Mouse (Mus musculus): Measurements from ENCODE around the gene Prkra. TPM values are rescaled to one million over a fixed set of nuclear protein-coding genes. Genes with fewer than 3 reads are reported as not detected.

The Prkra gene
- polyA plus RNA-seq, 1 experiment: 33.1 TPM

DNA sequence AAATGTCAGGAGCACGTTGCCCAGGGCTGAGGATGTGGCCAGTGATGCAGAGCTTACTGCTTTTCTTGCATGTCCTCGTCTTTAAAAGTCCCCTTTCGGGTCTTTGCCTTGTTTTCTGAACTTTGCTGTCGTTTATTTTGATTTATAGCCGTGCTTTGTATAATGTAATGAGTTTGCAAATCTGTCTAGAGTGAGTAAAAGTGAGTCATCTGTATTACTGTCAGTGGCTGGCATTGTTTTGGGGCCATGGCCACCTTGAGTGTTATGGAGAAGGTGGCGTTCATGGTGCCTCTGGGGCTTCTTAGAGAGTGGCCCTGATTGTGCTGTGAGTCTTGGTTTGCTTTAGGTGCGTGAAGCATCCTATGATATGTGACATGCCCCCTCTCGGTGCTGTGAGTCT lies 34.5 kb upstream of the Prkra start:
- no peak for DNase-seq
- Histone ChIP-seq H3K4me1 (ENCODE audit: control insufficient read depth, insufficient read depth, low read length) (no peaks in the 10 kb centered on the region), H3K4me3 (replicated peaks; ENCODE audit: insufficient read depth, low read depth, low read length) (no peak overlapping the region), H3K27ac (ENCODE audit: insufficient read depth, low read length) (no peak overlapping the region), H3K27me3 (ENCODE audit: control insufficient read depth, insufficient read depth, low read length) (no peaks in the 10 kb centered on the region)
- TF ChIP-seq CTCF (IDR thresholded peaks at IDR 0.05; ENCODE audit: borderline replicate concordance, insufficient read depth, low read depth, low read length) (no peak), POLR2A (IDR thresholded peaks at IDR 0.05; ENCODE audit: borderline replicate concordance, insufficient read depth, low read length) (no peak)
- WGBS: 95% methylated on average over 8 of the region's 8 CpGs

- 31% methylated on average over 13 of the region's 13 CpGs for WGBS
- Histone ChIP-seq H3K4me3 (replicated peaks; ENCODE audit: insufficient read depth, low read depth, low read length) (peak overlapping the region; percentile 65), H3K27ac (ENCODE audit: insufficient read depth, low read length) (no peak overlapping the region), H3K27me3 (ENCODE audit: control insufficient read depth, insufficient read depth, low read length) (no peaks in the 10 kb centered on the region), H3K4me1 (ENCODE audit: control insufficient read depth, insufficient read depth, low read length) (no peaks in the 10 kb centered on the region)
- no peak for DNase-seq
- TF ChIP-seq CTCF (IDR thresholded peaks at IDR 0.05; ENCODE audit: borderline replicate concordance, insufficient read depth, low read depth, low read length): no peak
- no peak for TF ChIP-seq POLR2A (IDR thresholded peaks at IDR 0.05; ENCODE audit: borderline replicate concordance, insufficient read depth, low read length)
Observed at GRCm38 (mm10) chr2:76676401-76677226, 28.8 kb upstream of the Prkra start.

GRCm38 (mm10) chr2:76675949-76676348 lies 28.1 kb upstream of the Prkra start:
- Histone ChIP-seq H3K27ac (ENCODE audit: insufficient read depth, low read length) (no peak overlapping the region), H3K4me3 (replicated peaks; ENCODE audit: insufficient read depth, low read depth, low read length) (peak overlapping the region; percentile 65), H3K4me1 (ENCODE audit: control insufficient read depth, insufficient read depth, low read length) (no peaks in the 10 kb centered on the region), H3K27me3 (ENCODE audit: control insufficient read depth, insufficient read depth, low read length) (no peaks in the 10 kb centered on the region)
- WGBS: 9% methylated on average over 4 of the region's 4 CpGs
- no peak for DNase-seq
- no peak for TF ChIP-seq CTCF (IDR thresholded peaks at IDR 0.05; ENCODE audit: borderline replicate concordance, insufficient read depth, low read depth, low read length)
- TF ChIP-seq POLR2A (IDR thresholded peaks at IDR 0.05; ENCODE audit: borderline replicate concordance, insufficient read depth, low read length): no peak

- under 1% methylated on average over 44 of the region's 44 CpGs for WGBS
- TF ChIP-seq POLR2A (IDR thresholded peaks at IDR 0.05; ENCODE audit: borderline replicate concordance, insufficient read depth, low read length): no peak
- no peak for TF ChIP-seq CTCF (IDR thresholded peaks at IDR 0.05; ENCODE audit: borderline replicate concordance, insufficient read depth, low read depth, low read length)
- Histone ChIP-seq H3K4me3 (replicated peaks; ENCODE audit: insufficient read depth, low read depth, low read length) (peak overlapping the region; percentile 65), H3K27me3 (ENCODE audit: control insufficient read depth, insufficient read depth, low read length) (no peaks in the 10 kb centered on the region), H3K27ac (ENCODE audit: insufficient read depth, low read length) (no peak overlapping the region), H3K4me1 (ENCODE audit: control insufficient read depth, insufficient read depth, low read length) (no peaks in the 10 kb centered on the region)
- DNase-seq: peak in 1 of 2 experiments; percentile 30
Observed at GRCm38 (mm10) chr2:76675451-76675850, 27.6 kb upstream of the Prkra start.

- WGBS: 5% methylated on average over 46 of the region's 52 CpGs
- DNase-seq: peak; percentile 84 to 86
- Histone ChIP-seq H3K27ac (ENCODE audit: insufficient read depth, low read length) (peak within 1 kb of the TSS; percentile 62), H3K4me3 (replicated peaks; ENCODE audit: insufficient read depth, low read depth, low read length) (peak within 1 kb of the TSS; percentile 65), H3K27me3 (ENCODE audit: control insufficient read depth, insufficient read depth, low read length) (no peaks in the 10 kb centered on the region), H3K4me1 (ENCODE audit: control insufficient read depth, insufficient read depth, low read length) (no peaks in the 10 kb centered on the region)
- TF ChIP-seq CTCF (IDR thresholded peaks at IDR 0.05; ENCODE audit: borderline replicate concordance, insufficient read depth, low read depth, low read length) (no peak), POLR2A (IDR thresholded peaks at IDR 0.05; ENCODE audit: borderline replicate concordance, insufficient read depth, low read length) (peak; percentile 55; the same call in 1 of the 2 replicates)
Observed at GRCm38 (mm10) chr2:76674725-76675427, 27.1 kb upstream of the Prkra start, which contains the start of gene Plekha3. Gene Plekha3 (plus strand): TSS chr2:76675281.

DNA sequence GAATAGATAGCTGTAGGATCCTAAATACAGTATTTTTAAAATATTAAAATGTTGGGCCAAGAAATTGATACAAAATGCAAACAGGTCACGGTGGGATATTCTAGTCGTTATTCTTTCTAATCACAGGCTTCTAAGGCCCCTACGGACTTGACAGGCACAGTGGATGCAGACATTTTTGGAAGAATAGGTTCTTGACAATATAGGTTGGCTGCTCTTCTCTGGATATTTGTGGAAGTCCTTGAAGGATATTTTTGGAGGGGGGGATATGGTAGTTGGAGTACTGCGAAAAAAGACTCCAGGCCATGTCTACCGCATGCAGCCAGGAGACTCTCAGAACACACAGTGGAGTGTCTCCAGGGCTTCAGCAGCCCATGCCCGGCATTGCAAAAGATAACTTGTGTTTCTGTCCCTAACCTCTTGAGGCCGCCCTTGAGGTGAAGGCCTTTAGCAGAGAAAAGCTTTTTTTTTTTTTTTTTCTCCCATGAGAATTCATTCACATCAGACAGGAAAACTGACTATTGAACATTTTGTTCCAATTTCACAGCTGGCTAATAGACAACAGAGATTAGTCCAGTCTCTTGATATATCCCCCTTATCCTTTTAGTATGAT lies 25.8 kb upstream of the Prkra start:
- Histone ChIP-seq H3K4me1 (ENCODE audit: control insufficient read depth, insufficient read depth, low read length) (no peaks in the 10 kb centered on the region), H3K27me3 (ENCODE audit: control insufficient read depth, insufficient read depth, low read length) (no peaks in the 10 kb centered on the region), H3K4me3 (replicated peaks; ENCODE audit: insufficient read depth, low read depth, low read length) (peak overlapping the region; percentile 53), H3K27ac (ENCODE audit: insufficient read depth, low read length) (no peak overlapping the region)
- peak; percentile 31 to 37 for DNase-seq
- TF ChIP-seq CTCF (IDR thresholded peaks at IDR 0.05; ENCODE audit: borderline replicate concordance, insufficient read depth, low read depth, low read length) (no peak), POLR2A (IDR thresholded peaks at IDR 0.05; ENCODE audit: borderline replicate concordance, insufficient read depth, low read length) (no peak)
- WGBS: 54% methylated on average over 7 of the region's 7 CpGs

DNA sequence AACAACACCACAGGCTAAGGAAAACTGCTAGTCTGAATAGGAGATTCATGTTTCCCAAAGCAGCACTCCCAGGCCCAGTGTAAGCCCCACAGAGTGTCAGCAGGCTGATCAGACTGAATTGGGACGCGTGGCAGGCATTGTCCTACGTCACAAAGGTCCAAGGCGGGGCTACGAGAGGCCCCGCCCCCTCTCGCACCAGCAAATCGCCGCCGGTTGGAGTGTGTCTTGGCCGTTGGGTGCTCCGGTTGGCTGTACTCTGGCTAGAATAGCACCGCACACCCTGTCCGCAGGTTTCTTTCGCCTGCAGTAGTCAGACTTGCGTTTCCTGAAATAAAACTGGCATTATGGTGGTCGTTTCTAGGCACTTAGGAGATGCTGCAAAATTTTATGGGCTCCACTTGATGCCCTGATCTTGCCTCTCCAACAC lies 25.2 kb upstream of the Prkra start, which contains the start of gene Fkbp7:
Fkbp7 (minus strand) TSS at position 151 of the 427 bp plus-strand sequence.
- under 1% methylated on average over 17 of the region's 17 CpGs for WGBS
- peak; percentile 92 to 94 for DNase-seq

More for the DNA sequence above, 25.2 kb upstream of the Prkra start, which contains the start of gene Fkbp7:
- no peaks in the 10 kb centered on the region for H3K4me1 ChIP-seq (ENCODE audit: control insufficient read depth, insufficient read depth, low read length)
- no peaks in the 10 kb centered on the region for H3K27me3 ChIP-seq (ENCODE audit: control insufficient read depth, insufficient read depth, low read length)
- peak; percentile 68; the same call in 1 of the 2 replicates for TF ChIP-seq POLR2A (IDR thresholded peaks at IDR 0.05; ENCODE audit: borderline replicate concordance, insufficient read depth, low read length)
- no peak for TF ChIP-seq CTCF (IDR thresholded peaks at IDR 0.05; ENCODE audit: borderline replicate concordance, insufficient read depth, low read depth, low read length)
- peak within 1 kb of the TSS; percentile 32; the same call in 1 of the 2 replicates for H3K27ac ChIP-seq (ENCODE audit: insufficient read depth, low read length)
- peak within 1 kb of the TSS; percentile 53 for H3K4me3 ChIP-seq (replicated peaks; ENCODE audit: insufficient read depth, low read depth, low read length)

Data from cerebellum, adult 2 months (tissue).